Mouse (Mus musculus) heart, adult 9 months (tissue): ENCODE results near the gene Rhbdd2.

Source experiments
- DNase-seq, 2 experiments: peaks; one replicate each; pipeline ENCODE4 v3.0.0; 2022; ENCODE audit warnings: low spot score in 2 of 2

Gene Rhbdd2

DNA sequence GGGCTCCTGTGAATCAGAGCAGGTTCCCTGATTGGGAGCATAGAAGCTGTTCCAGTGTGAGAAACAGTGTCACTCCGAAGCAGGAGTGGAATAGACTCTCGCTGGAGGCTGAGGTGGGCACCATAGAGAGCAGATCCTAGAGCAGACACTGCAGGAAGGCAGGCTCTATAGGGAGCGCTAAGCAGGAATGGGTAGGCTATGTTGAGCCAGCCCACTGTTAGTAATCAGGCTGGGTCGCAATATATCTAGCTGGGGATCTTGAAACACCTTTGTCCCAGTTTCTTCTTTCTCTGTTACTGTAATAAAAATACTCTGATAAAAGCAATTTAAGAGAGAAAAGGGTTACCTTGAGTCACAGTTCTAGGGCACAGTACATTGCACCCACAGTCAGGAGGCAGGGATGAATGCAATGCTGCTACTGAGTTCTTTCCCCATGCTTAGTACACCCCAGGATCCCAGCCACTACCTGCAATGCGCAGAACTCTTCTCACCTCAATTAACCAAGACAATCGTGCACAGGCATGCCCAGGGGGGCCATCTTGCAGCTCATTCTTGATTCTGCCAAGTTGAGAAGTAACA, 48.6 kb downstream of the Rhbdd2 start:
- no peak for DNase-seq

DNA sequence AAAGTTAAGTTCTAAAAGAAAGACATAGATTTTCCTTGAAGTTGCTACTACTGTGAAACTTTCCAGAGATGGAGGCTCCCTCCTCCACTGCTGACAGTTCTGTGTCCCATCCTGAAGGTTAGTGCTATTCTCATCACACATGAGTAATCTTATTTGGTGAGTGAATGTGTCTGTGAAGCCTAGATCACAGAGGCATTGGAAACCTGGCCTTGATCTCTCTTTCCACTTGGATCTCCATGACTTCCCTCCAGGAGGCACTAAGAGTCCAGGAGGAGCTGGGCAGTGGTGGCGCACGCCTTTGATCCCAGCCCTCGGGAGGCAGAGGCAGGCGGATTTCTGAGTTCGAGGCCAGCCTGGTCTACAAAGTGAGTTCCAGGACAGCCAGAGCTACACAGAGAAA, 49.6 kb downstream of the Rhbdd2 start:
- no peak for DNase-seq

DNA sequence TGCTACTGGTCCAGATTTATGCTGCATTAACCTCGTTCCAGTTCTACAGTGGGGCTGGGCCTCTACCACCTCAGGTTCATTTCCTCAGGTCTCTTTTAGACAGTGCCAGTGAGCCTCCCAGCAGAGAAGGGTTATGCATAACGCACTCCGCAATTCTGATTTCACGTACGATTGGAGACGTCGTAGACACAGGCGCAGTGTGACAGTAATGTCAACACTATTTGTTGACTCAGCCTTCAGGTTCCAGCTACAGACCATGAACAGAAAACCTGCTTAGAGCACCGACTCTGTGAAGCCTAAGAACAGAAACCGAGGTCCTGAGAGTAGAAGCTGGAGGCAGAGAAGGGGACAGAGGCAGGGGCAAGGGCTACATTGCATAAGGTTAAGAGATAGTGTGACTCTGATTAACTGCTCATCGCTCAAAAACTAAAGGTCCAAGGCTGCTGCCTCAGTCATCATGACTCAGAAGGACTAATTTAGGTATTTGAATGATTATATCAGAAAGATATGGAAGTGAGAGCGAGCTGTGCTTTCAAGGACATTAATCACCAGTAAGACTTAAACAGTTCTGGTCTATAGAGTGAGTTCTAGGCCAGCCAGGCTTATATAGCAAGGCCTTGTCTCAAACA, 50.6 kb downstream of the Rhbdd2 start:
- no peak for DNase-seq

DNA sequence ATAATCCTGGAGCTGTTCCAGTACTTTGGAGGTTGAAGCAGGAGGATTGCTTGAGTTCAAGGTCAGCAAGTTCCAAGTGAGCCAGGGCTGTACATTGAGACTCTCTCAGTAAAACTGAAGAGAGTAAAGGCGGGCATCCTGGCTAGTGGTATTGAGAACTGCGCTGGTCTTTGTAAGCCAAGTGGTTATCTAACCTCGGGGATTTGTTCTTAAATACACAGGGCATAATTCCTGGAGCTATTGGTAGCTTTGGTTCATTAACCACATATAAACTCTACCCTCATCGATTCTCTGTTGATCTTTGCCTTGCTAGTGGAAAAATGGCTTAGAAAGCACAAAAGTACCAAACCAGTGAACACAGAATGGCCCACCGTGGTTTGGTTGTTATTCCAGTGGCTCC, 58.0 kb downstream of the Rhbdd2 start:
- DNase-seq = no peak

DNA sequence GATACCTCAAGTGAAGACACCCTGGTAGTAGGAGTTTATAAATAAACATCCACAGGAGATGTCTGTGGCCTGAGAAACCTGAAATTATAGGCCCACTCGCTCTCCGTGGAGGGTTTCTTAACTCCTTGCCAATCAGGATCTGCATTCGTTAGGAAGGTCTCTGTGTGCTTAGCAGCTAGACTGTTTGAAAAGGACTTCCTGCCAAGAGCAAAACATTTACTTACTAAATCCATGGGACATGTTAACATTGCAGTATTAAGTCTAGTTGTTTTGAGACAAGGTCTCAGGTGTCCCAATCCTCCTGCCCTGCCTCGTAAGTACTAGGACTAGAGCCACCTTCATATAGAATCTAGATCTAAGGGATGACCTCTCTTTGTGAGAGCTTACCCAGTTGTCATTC, 58.8 kb downstream of the Rhbdd2 start:
- DNase-seq = no peak

DNA sequence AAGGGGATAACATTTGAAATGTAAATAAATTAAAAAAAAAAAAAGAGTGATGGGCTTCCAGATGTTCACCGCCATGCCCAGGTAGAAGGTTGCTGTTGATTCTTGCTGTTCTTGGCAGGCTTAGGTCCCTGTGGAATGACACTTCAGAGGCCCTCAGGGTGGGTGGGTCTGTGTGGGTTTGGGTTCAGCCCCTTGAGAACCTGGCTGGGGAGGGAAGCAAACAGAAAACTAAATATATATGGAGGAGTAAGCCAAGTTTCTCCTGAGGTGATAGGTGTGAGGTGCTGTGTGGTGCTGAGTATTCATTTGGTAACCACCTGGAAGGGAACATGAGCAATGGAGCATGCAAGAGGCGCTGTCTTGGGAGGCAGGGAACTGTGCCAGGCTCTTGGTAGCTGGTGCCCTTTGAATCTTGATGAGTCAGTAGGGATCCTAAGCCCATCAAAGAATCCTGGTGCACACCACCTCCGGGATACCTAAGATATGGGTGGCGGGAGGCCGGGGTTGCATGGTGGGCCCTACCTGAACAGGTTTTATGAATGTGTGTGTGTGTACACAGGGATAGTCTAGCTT, 60.9 kb downstream of the Rhbdd2 start:
- no peak for DNase-seq

DNA sequence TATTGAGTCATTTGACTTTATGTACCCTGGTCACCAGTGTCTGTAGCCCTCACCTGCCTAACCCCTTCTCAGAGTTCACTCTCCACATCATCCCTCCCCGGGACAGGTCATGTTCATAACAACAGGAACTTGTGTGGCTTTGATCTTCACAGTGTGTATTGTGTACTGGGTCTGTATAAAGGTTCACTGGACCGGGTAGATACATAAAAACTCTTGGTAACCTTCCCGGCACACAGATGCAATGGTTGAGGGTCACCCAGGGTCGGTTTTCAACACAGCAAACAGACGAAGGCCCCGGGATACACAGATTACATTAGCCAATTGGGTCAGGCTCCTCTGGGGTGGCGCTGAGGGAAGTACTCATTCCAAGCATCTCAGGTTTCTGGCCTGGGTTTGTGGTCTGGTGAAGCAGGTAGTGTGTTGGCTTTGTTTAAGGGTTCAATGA, 62.9 kb downstream of the Rhbdd2 start:
- no peak for DNase-seq
